Mouse (Mus musculus) liver, adult 10 weeks (tissue): ENCODE data around the gene Pla2g15. TPM values are rescaled to one million over a fixed set of nuclear protein-coding genes. Genes with fewer than 3 reads are reported as not detected.

Experiments used
- polyA plus RNA-seq: library from polyadenylated mRNA; stranded (reverse); fragments of 350-450 nt; fragmentation: Illumina TruSeq; extraction: RNeasy Lipid Tissue Mini Kit (QIAGEN cat#74804); gene quantifications from one replicate; pipeline ENCODE4 v1.2.3, GENCODE M21; 2014; ENCODE audit warnings: low read depth, low replicate concordance

Pla2g15 gene
- polyA plus RNA-seq, result 2.7 TPM

GRCm38 (mm10) chr8:106149801-106150652, at the start of gene Pla2g15:
TSS of gene Pla2g15 (plus strand) at chr8:106150399.

GRCm38 (mm10) chr8:106136156-106137130, 13.8 kb upstream of the Pla2g15 start, which contains the start of gene Esrp2:
TSS of gene Esrp2 (minus strand) at chr8:106136974.

GRCm38 (mm10) chr8:106168356-106169016, 18.3 kb downstream of the Pla2g15 start, which contains the start of gene Slc7a6:
TSS of gene Slc7a6 (plus strand) at chr8:106168857.

GRCm38 (mm10) chr8:106210821-106211345, 60.7 kb downstream of the Pla2g15 start, which contains the start of the genes Slc7a6os and Prmt7:
TSS of gene Slc7a6os (minus strand) at chr8:106210935.
TSS of gene Prmt7 (plus strand) at chr8:106210936.

Other genes with a start within 250 kb of the Pla2g15 start
- gene Pskh1, start 250.0 kb upstream of the Pla2g15 start, polyA plus RNA-seq, result 5.1 TPM
- gene Ctrl, start 216.5 kb upstream of the Pla2g15 start, polyA plus RNA-seq, result not detected
- 2.1 TPM for gene Psmb10, start 212.0 kb upstream of the Pla2g15 start, polyA plus RNA-seq
- gene Lcat, start 207.0 kb upstream of the Pla2g15 start, polyA plus RNA-seq, result 108 TPM
- gene Slc12a4, start 184.3 kb upstream of the Pla2g15 start, polyA plus RNA-seq, result 0.37 TPM
- not detected for gene Dpep3, start 171.0 kb upstream of the Pla2g15 start, polyA plus RNA-seq
- 3.8 TPM for gene Dus2, start 159.1 kb upstream of the Pla2g15 start, polyA plus RNA-seq
- gene Dpep2nb, start 144.4 kb upstream of the Pla2g15 start, polyA plus RNA-seq, result not detected
- gene Ddx28, start 138.5 kb upstream of the Pla2g15 start, polyA plus RNA-seq, result 3.8 TPM
- gene Nfatc3, start 91.6 kb upstream of the Pla2g15 start, polyA plus RNA-seq, result 23.1 TPM
- 18.8 TPM for gene Esrp2, start 13.4 kb upstream of the Pla2g15 start, polyA plus RNA-seq
- 0.26 TPM for gene Slc7a6, start 18.5 kb downstream of the Pla2g15 start, polyA plus RNA-seq
- gene Slc7a6os, start 60.5 kb downstream of the Pla2g15 start, polyA plus RNA-seq, result 26.2 TPM
- gene Prmt7, start 60.5 kb downstream of the Pla2g15 start, polyA plus RNA-seq, result 3.0 TPM
- gene Smpd3, start 187.6 kb downstream of the Pla2g15 start, polyA plus RNA-seq, result 0.29 TPM